Mouse (Mus musculus) kidney, embryonic 15.5 days (tissue): ENCODE data around the gene Gng12. TPM values are rescaled to one million over a fixed set of nuclear protein-coding genes. Genes with fewer than 3 reads are reported as not detected.
A peak's percentile ranks its signal among the peaks of the same experiment; 100 is the strongest.

Source experiments
- ATAC-seq: fragments of 200-750 bp; cut with Nextera tagmentation; replicated peaks from 2 replicates; pipeline ENCODE4 v1.8.0; 2017; ENCODE audit warnings: moderate TSS enrichment; ENCODE audit not compliant: low FRiP score
- H3K27ac ChIP-seq: fragments of 300-500 bp; sonication (generic); 2 replicates; pipeline ENCODE4 v1.5.1; 2015; ENCODE audit warnings: mild to moderate bottlenecking, inconsistent platforms
- H3K27me3 ChIP-seq: fragments of 300-500 bp; sonication (generic); 2 replicates; pipeline ENCODE4 v1.6.1; 2015; ENCODE audit warnings: inconsistent platforms
- H3K36me3 ChIP-seq: fragments of 300-500 bp; sonication (generic); 2 replicates; pipeline ENCODE4 v1.6.1; 2015; ENCODE audit warnings: inconsistent platforms
- H3K4me1 ChIP-seq: fragments of 300-500 bp; sonication (generic); 2 replicates; pipeline ENCODE4 v1.6.1; 2015; ENCODE audit warnings: inconsistent platforms
- H3K4me2 ChIP-seq: fragments of 300-500 bp; sonication (generic); 2 replicates; pipeline ENCODE4 v1.6.1; 2015; ENCODE audit warnings: moderate library complexity, mild to moderate bottlenecking, inconsistent platforms
- H3K4me3 ChIP-seq: fragments of 300-500 bp; sonication (generic); replicated peaks from 2 replicates; pipeline ENCODE4 v1.5.1; 2015; ENCODE audit warnings: mild to moderate bottlenecking, inconsistent platforms
- H3K9ac ChIP-seq: fragments of 300-500 bp; sonication (generic); 2 replicates; pipeline ENCODE4 v1.6.1; 2015; ENCODE audit warnings: mild to moderate bottlenecking, inconsistent platforms
- H3K9me3 ChIP-seq: fragments of 300-500 bp; sonication (generic); replicated peaks from 2 replicates; pipeline ENCODE4 v1.6.1; 2016; ENCODE audit warnings: inconsistent platforms
- WGBS: fragments of 180-500 bp; shearing (Covaris S2); methylation state at CpG from one replicate; pipeline ENCODE4 v1.1.7; 2015; ENCODE audit warnings: mixed read lengths; 5-methylcytosine and 5-hydroxymethylcytosine counted together
- polyA plus RNA-seq: library from polyadenylated mRNA; unstranded; fragments of >200 nt; fragmentation: Nextera tagmentation; extraction: Ambion mirVana; gene quantifications from 2 replicates; pipeline ENCODE4 v1.2.1, GENCODE M21; 2015

The Gng12 gene
- polyA plus RNA-seq, 1 experiment from 2014 or later: 95.7 TPM

GRCm38 (mm10) chr6:66964222-66964621 lies 68.0 kb downstream of the Gng12 start:
- ATAC-seq: no peak
- H3K4me2 ChIP-seq: no peak overlapping the region
- H3K4me3 ChIP-seq: no peak overlapping the region
- no peaks in the 10 kb centered on the region for H3K27me3 ChIP-seq
- H3K27ac ChIP-seq: no peak overlapping the region
- H3K9ac ChIP-seq: no peak overlapping the region
- 0 out of 2 replicates have a peak, but pooled peaks cover 6% of the 10 kb centered on the region for H3K36me3 ChIP-seq
- H3K9me3 ChIP-seq: no peaks in the 10 kb centered on the region
- peaks cover 30% of the 10 kb centered on the region for H3K4me1 ChIP-seq
- 69% methylated on average over 4 of the region's 4 CpGs for WGBS

- Histone ChIP-seq H3K4me3 (no peak overlapping the region), H3K36me3 (0 out of 2 replicates have a peak, but pooled peaks cover 6% of the 10 kb centered on the region), H3K4me1 (peaks cover 30% of the 10 kb centered on the region), H3K9ac (no peak overlapping the region), H3K9me3 (no peaks in the 10 kb centered on the region), H3K4me2 (no peak overlapping the region), H3K27me3 (no peaks in the 10 kb centered on the region), H3K27ac (no peak overlapping the region)
- no peak for ATAC-seq
- WGBS: 66% methylated on average over 4 of the region's 4 CpGs
Measured at GRCm38 (mm10) chr6:66965203-66965602, 69.0 kb downstream of the Gng12 start.

GRCm38 (mm10) chr6:66967788-66968187 lies 71.6 kb downstream of the Gng12 start:
- peak; percentile 86 for ATAC-seq
- Histone ChIP-seq H3K27ac (peak overlapping the region; percentile 52), H3K27me3 (no peaks in the 10 kb centered on the region), H3K36me3 (no peaks in the 10 kb centered on the region), H3K9me3 (no peaks in the 10 kb centered on the region), H3K4me1 (peaks cover 32% of the 10 kb centered on the region), H3K4me3 (no peak overlapping the region), H3K9ac (no peak overlapping the region), H3K4me2 (no peak overlapping the region)
- 12% methylated on average over 2 of the region's 2 CpGs for WGBS

- no peak overlapping the region for H3K27ac ChIP-seq
- ATAC-seq: no peak
- H3K4me1 ChIP-seq: peaks cover 38% of the 10 kb centered on the region
- H3K9me3 ChIP-seq: no peaks in the 10 kb centered on the region
- H3K9ac ChIP-seq: no peak overlapping the region
- no peaks in the 10 kb centered on the region for H3K27me3 ChIP-seq
- 66% methylated on average over 3 of the region's 3 CpGs for WGBS
- no peak overlapping the region for H3K4me3 ChIP-seq
- no peaks in the 10 kb centered on the region for H3K36me3 ChIP-seq
- no peak overlapping the region for H3K4me2 ChIP-seq
Measured at GRCm38 (mm10) chr6:66969446-66969845, 73.2 kb downstream of the Gng12 start.

GRCm38 (mm10) chr6:66972300-66972699 lies 76.1 kb downstream of the Gng12 start:
- Histone ChIP-seq H3K4me2 (no peak overlapping the region), H3K27ac (no peak overlapping the region), H3K36me3 (no peaks in the 10 kb centered on the region), H3K9me3 (no peaks in the 10 kb centered on the region), H3K27me3 (no peaks in the 10 kb centered on the region), H3K4me3 (no peak overlapping the region), H3K9ac (no peak overlapping the region), H3K4me1 (peaks cover 24% of the 10 kb centered on the region)
- no peak for ATAC-seq
- WGBS: 81% methylated on average over 8 of the region's 8 CpGs

- Histone ChIP-seq H3K27me3 (no peaks in the 10 kb centered on the region), H3K36me3 (no peaks in the 10 kb centered on the region), H3K27ac (no peak overlapping the region), H3K9me3 (no peaks in the 10 kb centered on the region), H3K4me1 (peaks cover 15% of the 10 kb centered on the region), H3K9ac (no peak overlapping the region), H3K4me2 (no peak overlapping the region), H3K4me3 (no peak overlapping the region)
- ATAC-seq: no peak
- 17% methylated on average over 3 of the region's 3 CpGs for WGBS
Measured at GRCm38 (mm10) chr6:66973180-66973579, 77.0 kb downstream of the Gng12 start.

- Histone ChIP-seq H3K27me3 (no peaks in the 10 kb centered on the region), H3K9me3 (no peaks in the 10 kb centered on the region), H3K4me3 (no peak overlapping the region), H3K4me2 (no peak overlapping the region), H3K27ac (no peak overlapping the region), H3K9ac (no peak overlapping the region), H3K36me3 (no peaks in the 10 kb centered on the region), H3K4me1 (peaks cover 17% of the 10 kb centered on the region)
- 90% methylated on average over 4 of the region's 4 CpGs for WGBS
- ATAC-seq: no peak
Measured at GRCm38 (mm10) chr6:66975522-66975921, 79.3 kb downstream of the Gng12 start.

GRCm38 (mm10) chr6:66979197-66979596 lies 83.0 kb downstream of the Gng12 start:
- WGBS: 59% methylated on average over 1 of the region's 1 CpGs
- no peak for ATAC-seq
- Histone ChIP-seq H3K9ac (no peak overlapping the region), H3K4me3 (no peak overlapping the region), H3K27me3 (no peaks in the 10 kb centered on the region), H3K36me3 (no peaks in the 10 kb centered on the region), H3K27ac (no peak overlapping the region), H3K9me3 (no peaks in the 10 kb centered on the region), H3K4me2 (no peak overlapping the region), H3K4me1 (0 out of 2 replicates have a peak, but pooled peaks cover 6% of the 10 kb centered on the region)

GRCm38 (mm10) chr6:66980040-66980439 lies 83.8 kb downstream of the Gng12 start:
- no peak for ATAC-seq
- H3K4me1 ChIP-seq: 0 out of 2 replicates have a peak, but pooled peaks cover 7% of the 10 kb centered on the region
- H3K9ac ChIP-seq: no peak overlapping the region
- H3K36me3 ChIP-seq: no peaks in the 10 kb centered on the region
- no peaks in the 10 kb centered on the region for H3K27me3 ChIP-seq
- no peak overlapping the region for H3K4me3 ChIP-seq
- no peak overlapping the region for H3K4me2 ChIP-seq
- H3K27ac ChIP-seq: no peak overlapping the region
- no peaks in the 10 kb centered on the region for H3K9me3 ChIP-seq
- 85% methylated on average over 4 of the region's 4 CpGs for WGBS

- H3K9me3 ChIP-seq: no peaks in the 10 kb centered on the region
- H3K4me1 ChIP-seq: 0 out of 2 replicates have a peak, but pooled peaks cover 11% of the 10 kb centered on the region
- no peak overlapping the region for H3K4me2 ChIP-seq
- no peaks in the 10 kb centered on the region for H3K27me3 ChIP-seq
- ATAC-seq: no peak
- no peak overlapping the region for H3K4me3 ChIP-seq
- H3K27ac ChIP-seq: no peak overlapping the region
- no peak overlapping the region for H3K9ac ChIP-seq
- WGBS: 81% methylated on average over 3 of the region's 3 CpGs
- H3K36me3 ChIP-seq: no peaks in the 10 kb centered on the region
Measured at GRCm38 (mm10) chr6:66981366-66981765, 85.2 kb downstream of the Gng12 start.

GRCm38 (mm10) chr6:66981864-66982263 lies 85.7 kb downstream of the Gng12 start:
- no peak for ATAC-seq
- no peak overlapping the region for H3K4me2 ChIP-seq
- no peak overlapping the region for H3K27ac ChIP-seq
- 0 out of 2 replicates have a peak, but pooled peaks cover 14% of the 10 kb centered on the region for H3K4me1 ChIP-seq
- no peak overlapping the region for H3K4me3 ChIP-seq
- H3K9me3 ChIP-seq: no peaks in the 10 kb centered on the region
- no peaks in the 10 kb centered on the region for H3K27me3 ChIP-seq
- H3K9ac ChIP-seq: no peak overlapping the region
- WGBS: 90% methylated on average over 1 of the region's 1 CpGs
- H3K36me3 ChIP-seq: no peaks in the 10 kb centered on the region

GRCm38 (mm10) chr6:66984079-66984478 lies 87.9 kb downstream of the Gng12 start:
- Histone ChIP-seq H3K9ac (no peak overlapping the region), H3K4me3 (no peak overlapping the region), H3K27me3 (no peaks in the 10 kb centered on the region), H3K9me3 (no peaks in the 10 kb centered on the region), H3K4me2 (no peak overlapping the region), H3K27ac (no peak overlapping the region), H3K4me1 (peaks cover 14% of the 10 kb centered on the region; the same call in 1 of the 2 replicates), H3K36me3 (no peaks in the 10 kb centered on the region)
- no peak for ATAC-seq
- 81% methylated on average over 5 of the region's 5 CpGs for WGBS

GRCm38 (mm10) chr6:66984672-66985071 lies 88.5 kb downstream of the Gng12 start:
- Histone ChIP-seq H3K27ac (no peak overlapping the region), H3K4me2 (no peak overlapping the region), H3K9me3 (no peaks in the 10 kb centered on the region), H3K27me3 (no peaks in the 10 kb centered on the region), H3K36me3 (no peaks in the 10 kb centered on the region), H3K4me1 (peaks cover 17% of the 10 kb centered on the region; the same call in 1 of the 2 replicates), H3K4me3 (no peak overlapping the region), H3K9ac (no peak overlapping the region)
- no peak for ATAC-seq
- 91% methylated on average over 3 of the region's 3 CpGs for WGBS
